ENCODE assay signal across 14 mouse cellular contexts in genomic region chr3:136297355-136297754, GRCm38 (mm10).
"Had no signal": no experiment of that assay in that cellular context is flagged by ENCODE, and none has a peak within 500 bp of the region (broad histone marks: within the 10 kb centered on the region; RNA-seq: fewer than 3 reads in every experiment).

No protein-coding gene starts in this region.

- H3K4me1 ChIP-seq: limb, embryonic 15.5 days; liver, embryonic 13.5 days; lung, embryonic 15.5 days; midbrain, embryonic 12.5 days; neural tube, embryonic 13.5 days had no signal

- H3K9me3 ChIP-seq: limb, embryonic 15.5 days; liver, embryonic 13.5 days; lung, embryonic 15.5 days; megakaryocyte, embryonic 14.5 days; midbrain, embryonic 12.5 days; neural tube, embryonic 13.5 days had no signal

- ATAC-seq: intestine, embryonic 16.5 days; liver, postnatal 0 days; midbrain, embryonic 16.5 days had no signal

- H3K4me3 ChIP-seq: limb, embryonic 15.5 days; liver, embryonic 13.5 days; lung, embryonic 15.5 days; megakaryocyte, embryonic 14.5 days; midbrain, embryonic 12.5 days; neural tube, embryonic 13.5 days had no signal

- H3K36me3 ChIP-seq: limb, embryonic 15.5 days; liver, embryonic 13.5 days; lung, embryonic 15.5 days; midbrain, embryonic 12.5 days; neural tube, embryonic 13.5 days had no signal

- H3K9ac ChIP-seq: limb, embryonic 15.5 days; liver, embryonic 13.5 days; liver, postnatal 0 days; lung, embryonic 15.5 days; midbrain, embryonic 12.5 days; neural tube, embryonic 13.5 days had no signal

- H3K27me3 ChIP-seq: limb, embryonic 15.5 days; liver, embryonic 13.5 days; lung, embryonic 15.5 days; megakaryocyte, embryonic 14.5 days; midbrain, embryonic 12.5 days; neural tube, embryonic 13.5 days had no signal

- H3K4me2 ChIP-seq: limb, embryonic 15.5 days; liver, embryonic 13.5 days; lung, embryonic 15.5 days; midbrain, embryonic 12.5 days; neural tube, embryonic 13.5 days had no signal

- H3K27ac ChIP-seq: limb, embryonic 15.5 days; liver, embryonic 13.5 days; lung, embryonic 15.5 days; macrophage; midbrain, embryonic 12.5 days; neural tube, embryonic 13.5 days; stomach, postnatal 0 days had no signal

- DNase-seq: liver, embryonic 13.5 days; liver, postnatal 0 days; lung, postnatal 14 days; retina, postnatal 1 day; thymus, postnatal 14 days had no signal
